Mouse (Mus musculus): ENCODE results near the gene Gp1bb.
A peak's percentile ranks its signal among the peaks of the same experiment; 100 is the strongest.

Gp1bb gene

GRCm38 (mm10) chr16:18622019-18622418, at the start of gene Gp1bb:
Gene Gp1bb, minus strand, starts transcription at chr16:18622403.
- no peak for DNase-seq (ENCODE audit: low spot score in 2 of 2)

- DNase-seq (ENCODE audit: low spot score in 2 of 2): no peak
These were observed 47.7 kb upstream of the Gp1bb start for GRCm38 (mm10) chr16:18669914-18670313.

DNA sequence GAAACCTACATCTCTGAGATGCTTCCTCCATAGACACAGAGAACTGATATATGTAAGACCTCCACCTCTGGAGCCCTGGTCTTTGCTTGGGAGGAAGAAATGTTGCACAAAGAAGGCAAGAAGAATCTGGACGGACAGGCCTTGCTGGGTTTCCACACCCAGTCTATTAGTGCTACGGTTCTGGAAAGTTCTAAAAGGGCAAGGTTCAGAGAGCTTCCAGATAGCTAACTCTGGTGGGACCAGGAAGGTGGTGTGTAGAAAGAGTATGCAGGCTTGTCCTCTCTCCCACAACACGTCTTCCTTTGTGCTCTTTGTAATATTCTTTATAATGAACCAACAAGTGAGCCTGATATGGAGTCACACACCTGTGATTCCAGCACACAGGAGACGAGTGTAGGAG, 36.4 kb upstream of the Gp1bb start:
- DNase-seq (ENCODE audit: low spot score in 2 of 2): no peak

DNA sequence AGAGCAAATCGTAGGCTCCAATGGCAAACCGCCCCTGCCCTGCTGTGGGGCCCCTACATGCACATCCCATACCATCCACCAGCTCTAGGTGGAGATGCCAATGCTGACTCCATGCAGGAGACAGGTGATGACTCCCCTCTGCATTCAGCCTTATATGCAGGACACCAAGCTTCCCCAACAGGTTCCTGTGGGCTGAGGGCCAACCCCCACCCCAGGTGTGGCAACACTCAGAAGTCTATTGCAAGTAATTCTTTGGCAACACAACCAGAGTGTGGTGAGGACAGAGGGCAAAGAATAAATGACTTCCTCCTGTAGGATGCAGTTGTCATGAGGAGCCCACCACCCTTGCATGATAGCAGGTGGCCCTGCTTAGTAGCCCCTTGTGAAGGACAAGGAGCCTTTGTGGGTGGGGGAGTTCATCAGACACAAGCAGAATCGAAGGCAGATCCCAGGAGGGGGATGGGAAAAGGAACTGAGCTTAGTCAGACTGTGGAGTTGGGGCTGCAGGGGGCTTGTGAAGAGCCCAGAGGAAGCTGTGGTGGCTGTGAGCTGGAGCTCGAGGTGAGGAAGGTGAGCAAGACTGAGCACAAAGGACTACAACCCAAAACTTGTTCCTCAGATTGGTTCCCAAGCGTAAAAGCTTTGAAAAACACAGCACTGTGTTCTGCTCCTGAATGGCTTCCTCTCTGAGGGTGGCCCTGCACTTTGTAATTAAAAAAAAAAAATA, 33.3 kb upstream of the Gp1bb start:
- no peak for DNase-seq (ENCODE audit: low spot score in 2 of 2)

DNA sequence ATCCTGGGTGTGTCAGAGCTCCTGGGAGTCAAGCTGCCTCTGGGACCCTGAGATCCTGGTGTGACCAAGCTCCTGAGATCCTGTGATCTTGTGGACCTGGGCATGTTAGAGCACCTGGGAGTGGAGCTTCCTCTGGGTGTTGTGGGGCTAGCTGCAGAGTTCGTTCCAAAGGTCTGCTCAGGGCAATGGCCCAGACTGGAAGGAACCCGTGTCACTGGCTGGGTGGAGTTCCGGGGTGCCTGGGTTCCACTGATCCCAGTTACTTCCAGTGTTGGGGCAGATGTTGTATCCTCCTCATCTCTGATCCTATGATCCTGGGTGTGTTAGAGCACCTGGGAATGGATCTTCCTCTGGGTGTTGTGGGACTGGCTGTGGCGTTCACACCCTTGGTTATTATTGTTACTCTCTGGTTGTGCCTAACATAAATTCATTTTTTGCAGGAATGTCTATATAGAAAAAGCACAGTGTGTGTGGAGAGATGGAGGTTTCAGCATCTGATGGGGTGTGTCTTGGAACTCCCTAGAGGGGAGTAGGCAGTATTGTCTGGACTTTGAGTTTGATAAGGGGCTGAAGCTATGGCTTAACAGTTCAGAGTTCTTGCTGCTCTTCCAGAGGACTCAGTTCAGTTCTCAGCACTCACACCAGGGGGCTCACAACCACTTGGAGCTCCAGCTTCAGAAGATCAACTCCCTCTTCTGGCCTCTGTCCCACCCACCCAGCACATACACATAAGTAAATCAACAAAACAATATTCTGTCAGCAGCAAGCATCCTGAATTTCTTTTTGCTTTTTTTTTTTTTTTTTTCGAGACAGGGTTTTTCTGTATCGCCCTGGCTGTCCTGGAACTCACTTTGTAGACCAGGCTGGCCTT, 31.3 kb upstream of the Gp1bb start:
- DNase-seq (ENCODE audit: low spot score in 2 of 2): no peak

GRCm38 (mm10) chr16:18649126-18649525, 26.9 kb upstream of the Gp1bb start:
- DNase-seq (ENCODE audit: low spot score in 2 of 2): no peak

DNA sequence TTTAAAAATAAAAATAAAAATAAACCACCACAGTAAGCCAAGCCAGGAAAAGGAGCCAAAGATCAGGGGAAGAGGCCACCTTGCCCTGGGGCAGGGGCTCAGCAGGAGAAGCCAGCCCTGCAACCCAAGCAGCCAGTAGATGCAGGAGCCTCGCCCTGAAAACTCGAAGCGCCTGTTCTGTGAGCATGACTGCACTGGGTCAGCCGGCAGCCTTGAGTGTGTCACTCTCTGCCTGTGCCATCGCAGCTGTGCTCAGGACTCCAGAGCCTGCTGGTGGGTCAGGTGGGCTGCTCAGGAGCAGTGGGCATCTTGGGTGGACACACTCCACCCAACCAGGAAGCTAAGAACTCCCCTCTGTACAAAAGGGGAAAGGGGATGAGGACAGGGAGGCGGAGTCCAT, 23.1 kb upstream of the Gp1bb start:
- peak in 1 of 2 experiments; percentile 56 for DNase-seq (ENCODE audit: low spot score in 2 of 2)

DNA sequence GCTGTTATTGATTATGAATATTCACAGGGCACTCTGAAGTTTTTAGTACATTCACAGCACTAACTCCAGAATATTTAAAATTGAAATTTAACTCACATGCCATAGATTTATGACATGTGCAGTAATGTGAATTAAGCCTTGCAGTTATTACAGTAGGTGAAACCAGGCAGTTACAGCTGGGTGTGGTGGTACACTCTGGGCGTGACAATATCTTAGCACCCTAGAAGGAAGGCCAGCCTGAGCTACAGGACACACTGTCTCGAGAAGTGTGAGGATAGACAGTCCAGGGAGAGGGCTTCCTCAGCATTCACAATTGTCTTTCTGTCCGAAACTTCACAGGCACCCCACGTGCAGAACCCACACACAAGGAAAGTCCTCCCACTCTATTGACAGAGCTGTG, 22.3 kb upstream of the Gp1bb start:
- DNase-seq (ENCODE audit: low spot score in 2 of 2): no peak

DNA sequence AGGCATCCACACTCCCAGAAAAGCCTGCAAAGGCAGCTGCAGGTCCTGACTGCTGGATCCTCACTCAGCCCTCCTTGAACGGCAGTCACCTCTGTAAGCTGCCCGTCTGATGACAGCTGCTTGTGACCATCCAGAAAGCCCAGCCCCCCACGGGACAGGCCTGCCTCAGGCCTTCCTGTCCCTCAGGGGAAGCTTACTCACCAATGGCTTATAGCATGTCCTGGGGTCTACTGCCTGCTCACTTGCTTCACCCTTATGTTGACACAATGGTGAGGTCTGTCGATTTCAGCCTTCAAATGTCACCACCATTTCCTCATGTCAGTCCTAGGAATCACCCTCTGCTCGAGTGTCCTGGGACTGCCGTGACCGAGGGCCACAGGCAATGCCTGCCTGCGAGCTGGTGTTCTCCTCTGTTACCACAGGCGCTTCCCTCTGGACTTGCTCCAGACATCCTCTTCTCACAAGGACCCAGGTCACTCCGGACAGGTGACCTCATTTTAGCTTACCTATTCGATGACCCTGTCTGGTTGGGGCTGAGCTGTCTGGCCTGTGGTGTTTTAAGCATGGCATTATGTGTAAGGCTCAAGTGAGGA, 21.3 kb upstream of the Gp1bb start:
- DNase-seq (ENCODE audit: low spot score in 2 of 2): no peak

DNA sequence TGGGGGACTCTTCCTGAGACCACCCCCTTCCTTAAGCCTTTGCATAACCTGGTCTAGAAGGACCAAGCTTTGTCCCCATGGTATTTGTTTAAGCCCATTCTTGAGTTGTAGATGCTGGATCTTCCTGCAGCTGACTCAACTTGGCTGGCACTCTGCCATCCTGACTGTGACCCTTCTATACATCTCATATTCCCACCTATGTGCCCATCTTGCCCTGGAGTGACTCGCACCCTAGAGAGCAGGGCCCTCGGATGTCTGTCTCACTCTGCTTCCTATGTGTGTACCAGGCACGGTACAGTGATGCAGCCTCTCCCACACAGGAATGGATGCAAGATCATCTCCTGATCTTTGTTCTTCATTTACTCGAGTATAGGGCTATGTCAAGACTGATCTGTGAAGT, 20.7 kb upstream of the Gp1bb start:
- DNase-seq (ENCODE audit: low spot score in 2 of 2): no peak

- no peak for DNase-seq (ENCODE audit: low spot score in 2 of 2)
These were observed 20.1 kb upstream of the Gp1bb start for GRCm38 (mm10) chr16:18642291-18642690.

- DNase-seq (ENCODE audit: low spot score in 2 of 2): no peak
These were observed 17.3 kb upstream of the Gp1bb start for GRCm38 (mm10) chr16:18639382-18639929.

DNA sequence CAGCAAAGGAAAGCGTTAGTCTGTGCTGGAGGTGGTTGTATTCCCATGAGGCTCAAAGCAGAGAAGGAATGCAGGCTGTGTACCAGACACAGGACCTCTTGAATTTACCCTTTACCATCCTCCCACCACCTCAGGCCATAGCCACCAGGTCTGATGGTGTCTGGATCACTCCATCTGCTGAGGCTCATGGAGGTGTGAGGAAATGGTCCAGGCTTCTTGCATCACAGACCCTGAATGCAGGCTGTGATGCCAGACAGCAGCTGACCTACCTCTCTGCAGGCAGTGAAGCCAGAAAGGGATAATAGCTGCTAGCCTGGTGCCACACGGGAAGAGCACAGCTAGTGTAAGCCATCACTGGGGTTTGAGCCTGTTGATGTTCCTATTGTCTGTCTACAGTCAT, 16.2 kb upstream of the Gp1bb start:
- no peak for DNase-seq (ENCODE audit: low spot score in 2 of 2)

DNA sequence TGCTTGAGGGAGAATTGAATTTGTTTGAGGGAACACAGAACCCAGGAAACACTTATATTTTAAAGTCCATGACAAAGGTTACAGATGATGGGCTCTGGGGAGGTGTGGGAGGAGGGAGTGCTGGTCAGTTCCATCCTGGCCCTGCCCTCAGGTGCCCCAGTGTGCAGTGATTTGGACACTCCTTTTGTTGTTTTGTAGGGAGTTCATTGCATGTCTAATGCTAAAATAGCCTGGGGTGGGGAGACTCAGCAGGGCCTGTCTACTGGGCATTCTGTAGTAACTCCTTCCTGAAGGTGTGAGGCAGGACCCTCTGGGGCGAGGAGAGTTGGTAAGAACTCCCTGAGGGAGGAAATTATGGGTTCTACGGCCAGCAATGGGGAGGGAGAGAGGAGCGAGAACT, 14.6 kb upstream of the Gp1bb start:
- no peak for DNase-seq (ENCODE audit: low spot score in 2 of 2)

DNA sequence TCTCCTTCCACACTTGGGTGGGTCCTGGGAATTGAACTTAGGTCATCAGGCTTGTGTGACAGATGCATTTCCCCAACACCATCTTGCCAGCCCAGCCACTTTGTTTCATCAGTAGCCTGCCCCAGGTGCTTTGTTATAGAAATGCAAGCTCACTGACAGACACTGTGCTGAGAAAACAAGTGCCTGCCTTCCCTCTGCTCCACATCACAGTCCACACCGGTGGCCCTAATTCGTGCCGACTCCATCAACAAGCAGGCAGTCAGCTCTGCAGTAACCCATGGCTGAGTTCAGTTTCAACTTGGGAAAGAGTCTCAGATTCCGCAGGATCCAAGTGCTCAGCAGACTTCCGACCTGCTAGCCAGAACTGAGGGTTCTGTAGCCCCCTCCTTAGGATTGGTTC, 14.2 kb upstream of the Gp1bb start:
- DNase-seq (ENCODE audit: low spot score in 2 of 2): no peak

DNA sequence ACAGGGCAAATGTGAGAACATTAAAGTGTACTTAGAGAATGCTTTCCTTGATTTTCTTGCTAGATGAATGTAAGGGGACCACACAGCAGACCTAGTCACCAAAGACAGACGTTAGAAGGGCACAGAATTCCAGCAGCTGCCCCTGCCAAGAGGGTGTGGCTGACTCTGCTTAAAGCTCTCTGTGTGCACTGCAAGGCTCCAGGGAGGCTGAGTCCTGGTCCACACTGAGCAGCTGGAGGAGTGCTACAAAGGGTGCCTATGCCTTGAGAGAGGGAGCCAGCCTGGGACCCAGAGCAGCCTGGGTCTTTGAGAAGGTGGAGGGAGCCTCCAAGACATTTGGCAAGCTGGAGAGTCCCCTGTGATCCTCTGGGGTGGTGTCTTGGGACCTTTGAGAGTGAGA, 11.1 kb upstream of the Gp1bb start:
- DNase-seq (ENCODE audit: low spot score in 2 of 2): no peak

- DNase-seq (ENCODE audit: low spot score in 2 of 2): no peak
These were observed 10.6 kb upstream of the Gp1bb start for GRCm38 (mm10) chr16:18632816-18633215.

DNA sequence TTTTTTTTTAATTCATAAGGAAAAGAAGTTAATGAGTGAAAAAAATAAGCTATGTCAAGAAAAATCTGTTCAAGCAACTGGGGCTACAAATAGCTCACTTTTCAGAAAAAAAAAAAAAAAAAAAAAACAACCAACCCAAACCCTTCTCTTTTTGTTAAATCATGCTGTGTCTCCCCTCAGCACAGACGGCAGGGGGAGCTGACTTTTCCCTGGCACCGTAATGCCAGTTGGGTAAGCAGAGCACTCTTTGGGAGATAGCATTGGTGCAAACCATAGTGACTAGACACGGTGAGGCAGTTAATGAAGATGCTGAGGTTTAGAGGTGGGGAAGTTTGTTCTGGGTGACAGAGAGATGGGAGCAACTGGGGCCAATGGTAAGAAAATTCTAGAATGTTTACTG, 9.9 kb upstream of the Gp1bb start:
- no peak for DNase-seq (ENCODE audit: low spot score in 2 of 2)

- DNase-seq (ENCODE audit: low spot score in 2 of 2): no peak
These were observed 8.9 kb upstream of the Gp1bb start for GRCm38 (mm10) chr16:18631141-18631540.

GRCm38 (mm10) chr16:18630291-18630690, 8.1 kb upstream of the Gp1bb start:
- DNase-seq (ENCODE audit: low spot score in 2 of 2): no peak

- peak; percentile 42 to 60 for DNase-seq (ENCODE audit: low spot score in 2 of 2)
These were observed 7.4 kb upstream of the Gp1bb start, which contains the start of gene Sept5 for GRCm38 (mm10) chr16:18629390-18630231. Gene Sept5, minus strand, starts transcription at chr16:18629954.

Data from urinary bladder, adult 18-20 months (tissue).